Mouse (Mus musculus) neutrophil, adult 5-6 weeks (primary cell): Measurements from ENCODE around the gene Nup188. TPM values are rescaled to one million over a fixed set of nuclear protein-coding genes. Genes with fewer than 3 reads are reported as not detected.

Experiments used
- total RNA-seq: library from RNA; stranded (forward); fragments of 200-1000 nt; gene quantifications from 2 replicates; pipeline ENCODE4 v1.2.3, GENCODE M21; 2017

Gene Nup188
- total RNA-seq, 1 experiment from 2014 or later = 14.8 TPM

Other genes starting within 250 kb of the Nup188 start
- gene Wdr34, start 237.5 kb upstream of the Nup188 start, total RNA-seq = 0.70 and 0.86 TPM in 2 replicates
- 313 and 345 TPM in 2 replicates for gene Set, start 229.0 kb upstream of the Nup188 start, total RNA-seq
- gene Pkn3, start 208.7 kb upstream of the Nup188 start, total RNA-seq = 1.0 and 1.8 TPM in 2 replicates
- gene Zdhhc12, start 192.7 kb upstream of the Nup188 start, total RNA-seq = 10.1 and 11.2 TPM in 2 replicates
- 43.1 and 46.3 TPM in 2 replicates for gene Zer1, start 161.8 kb upstream of the Nup188 start, total RNA-seq
- 40.9 and 50.9 TPM in 2 replicates for gene Tbc1d13, start 152.7 kb upstream of the Nup188 start, total RNA-seq
- gene Endog, start 114.9 kb upstream of the Nup188 start, total RNA-seq = 1.3 and 3.9 TPM in 2 replicates
- gene Spout1, start 107.9 kb upstream of the Nup188 start, total RNA-seq = 8.3 and 15.7 TPM in 2 replicates
- gene Kyat1, start 80.5 kb upstream of the Nup188 start, total RNA-seq = 7.1 and 7.5 TPM in 2 replicates
- 20.7 and 22.5 TPM in 2 replicates for gene Lrrc8a, start 48.7 kb upstream of the Nup188 start, total RNA-seq
- gene Gm28035, start 45.8 kb upstream of the Nup188 start, total RNA-seq = 2.0 and 2.9 TPM in 2 replicates
- 3.8 and 6.0 TPM in 2 replicates for gene Phyhd1, start 20.2 kb upstream of the Nup188 start, total RNA-seq
- gene Gm28038, start 5.4 kb upstream of the Nup188 start, total RNA-seq = not detected in 2 replicates
- 9.0 and 10.3 TPM in 2 replicates for gene Dolk, start 63 bp upstream of the Nup188 start, total RNA-seq
- gene Sh3glb2, start 72.9 kb downstream of the Nup188 start, total RNA-seq = 39.0 and 44.3 TPM in 2 replicates
- gene Miga2, start 77.8 kb downstream of the Nup188 start, total RNA-seq = 6.0 and 11.2 TPM in 2 replicates
- gene Dolpp1, start 105.9 kb downstream of the Nup188 start, total RNA-seq = 19.8 and 21.2 TPM in 2 replicates
- 15.3 and 16.2 TPM in 2 replicates for gene Crat, start 129.4 kb downstream of the Nup188 start, total RNA-seq
- gene Ptpa, start 129.6 kb downstream of the Nup188 start, total RNA-seq = 37.4 and 47.8 TPM in 2 replicates
- gene Ier5l, start 187.8 kb downstream of the Nup188 start, total RNA-seq = 0.23 and 0.25 TPM in 2 replicates